Mouse (Mus musculus): ENCODE results near the gene Jpt2.
A peak's percentile ranks its signal among the peaks of the same experiment; 100 is the strongest.
"Not testable (repeated sequence)": the region's sequence is repeated elsewhere in the genome, so short reads cannot be mapped to it uniquely, and the experiment has no call there.

Jpt2 gene

GRCm38 (mm10) chr17:24960135-24960851 lies at the start of gene Jpt2:
Gene Jpt2 (minus strand): TSS chr17:24960689.
- DNase-seq (ENCODE audit: low spot score) = peak; percentile 98

DNA sequence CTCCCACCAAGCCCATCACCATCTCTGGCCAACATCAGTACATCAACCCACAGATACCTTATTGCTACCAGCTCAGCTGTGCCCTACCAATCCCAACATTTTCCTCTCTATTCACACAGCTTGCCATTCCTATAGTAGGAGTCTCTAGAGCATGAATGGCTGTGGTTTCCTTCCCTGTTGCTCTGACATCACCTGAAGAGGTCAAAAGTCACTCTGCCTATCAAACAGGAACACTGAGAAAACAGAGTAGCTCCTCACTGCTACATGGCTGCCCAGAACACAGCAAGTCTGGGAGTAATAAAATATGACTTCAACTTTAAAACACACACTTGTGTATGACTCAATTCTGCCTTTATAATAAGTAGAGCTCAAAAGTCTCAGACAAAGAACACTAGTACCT lies 47.0 kb upstream of the Jpt2 start:
- no peak for DNase-seq (ENCODE audit: low spot score)

- no peak for DNase-seq (ENCODE audit: low spot score)
These were observed 44.6 kb upstream of the Jpt2 start for GRCm38 (mm10) chr17:25005102-25005501.

DNA sequence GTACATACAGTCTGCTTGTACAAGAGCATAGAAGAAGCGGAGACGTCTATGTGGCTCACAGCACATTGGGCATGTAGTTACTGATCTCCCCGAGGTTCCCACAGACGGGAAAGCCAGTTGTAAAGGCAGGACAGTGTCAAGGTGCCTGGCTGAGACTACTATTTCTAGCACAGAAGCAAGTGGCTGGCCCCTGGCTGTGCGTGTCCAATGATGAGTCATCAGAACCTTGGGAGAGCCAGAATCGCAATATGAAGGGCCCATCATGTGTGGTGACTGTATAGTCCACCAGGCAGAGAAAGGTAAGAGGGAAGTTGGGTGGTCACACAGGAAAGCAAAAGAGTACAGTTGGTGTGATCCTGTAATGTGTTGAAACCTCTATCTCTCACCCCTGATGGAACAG lies 34.2 kb upstream of the Jpt2 start:
- no peak for DNase-seq (ENCODE audit: low spot score)

- DNase-seq (ENCODE audit: low spot score) = no peak
These were observed 26.7 kb upstream of the Jpt2 start for GRCm38 (mm10) chr17:24987221-24987620.

- no peak for DNase-seq (ENCODE audit: low spot score)
These were observed 595 bp upstream of the Jpt2 start for GRCm38 (mm10) chr17:24960852-24961715.

DNA sequence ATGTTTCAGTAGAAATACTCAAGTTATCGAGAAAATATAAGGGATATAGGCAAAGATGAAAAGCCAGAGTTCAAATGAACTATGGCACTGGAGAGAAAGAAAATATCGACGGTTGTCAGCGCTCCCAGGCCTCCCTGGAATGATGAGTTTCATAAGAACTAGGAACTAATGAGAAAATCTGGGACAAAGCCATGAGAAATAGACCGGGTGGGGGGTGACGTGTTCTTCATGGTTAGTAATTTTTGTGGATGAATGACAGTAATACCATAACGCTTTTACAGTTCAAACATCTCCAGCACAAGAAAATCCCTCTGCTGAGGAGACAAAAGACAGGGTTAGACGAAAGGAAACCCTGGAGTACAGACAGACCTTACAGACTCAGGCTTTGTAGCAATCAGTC lies 1.1 kb downstream of the Jpt2 start:
- DNase-seq (ENCODE audit: low spot score) = no peak

GRCm38 (mm10) chr17:24953291-24953690 lies 7.2 kb downstream of the Jpt2 start:
- no peak for DNase-seq (ENCODE audit: low spot score)

GRCm38 (mm10) chr17:24950671-24951070 lies 9.8 kb downstream of the Jpt2 start:
- no peak for DNase-seq (ENCODE audit: low spot score)

- no peak for DNase-seq (ENCODE audit: low spot score)
These were observed 12.3 kb downstream of the Jpt2 start for GRCm38 (mm10) chr17:24948204-24948603.

DNA sequence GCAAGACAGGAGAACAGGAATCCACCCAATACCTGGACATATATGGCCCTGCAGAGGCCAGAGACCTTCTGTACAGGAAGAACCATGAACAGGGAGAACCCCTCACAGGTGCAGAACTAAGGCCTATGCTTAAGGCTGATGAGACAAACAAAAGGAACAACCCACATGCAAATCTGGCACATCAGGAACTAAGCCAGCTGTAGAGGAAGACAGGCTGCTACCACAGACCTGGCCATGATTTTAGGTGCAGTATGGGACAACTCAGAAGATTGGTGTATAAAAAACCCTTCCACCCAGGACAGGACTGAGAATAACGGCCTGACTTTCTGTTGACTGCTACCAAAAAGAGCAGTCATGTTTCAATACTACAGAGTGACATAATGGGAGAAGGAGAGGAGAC lies 16.9 kb downstream of the Jpt2 start:
- not testable (repeated sequence) for DNase-seq (ENCODE audit: low spot score)

- peak; percentile 16 for DNase-seq (ENCODE audit: low spot score)
These were observed 17.5 kb downstream of the Jpt2 start for GRCm38 (mm10) chr17:24943036-24943435.

DNA sequence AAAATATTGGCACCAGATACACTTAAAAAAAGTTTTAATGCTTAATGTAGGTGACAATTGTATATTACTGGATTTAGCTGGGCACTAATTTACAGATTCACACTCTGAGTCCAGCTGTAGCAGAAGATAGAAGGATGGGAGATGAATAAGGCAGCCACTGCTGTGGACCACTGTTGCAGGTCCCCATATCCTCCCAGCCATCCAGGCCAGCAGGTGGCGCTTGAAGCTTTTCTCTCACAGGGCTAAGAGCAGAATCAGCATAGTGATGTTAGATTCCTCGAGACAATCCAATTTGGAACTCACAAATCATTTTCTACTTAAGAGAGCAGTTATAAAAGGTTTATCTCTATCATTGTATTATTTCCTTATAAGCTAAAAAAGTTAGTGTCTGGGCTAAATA lies 18.0 kb downstream of the Jpt2 start:
- DNase-seq (ENCODE audit: low spot score) = peak; percentile 61

- DNase-seq (ENCODE audit: low spot score) = no peak
These were observed 23.2 kb downstream of the Jpt2 start for GRCm38 (mm10) chr17:24937266-24937665.

DNA sequence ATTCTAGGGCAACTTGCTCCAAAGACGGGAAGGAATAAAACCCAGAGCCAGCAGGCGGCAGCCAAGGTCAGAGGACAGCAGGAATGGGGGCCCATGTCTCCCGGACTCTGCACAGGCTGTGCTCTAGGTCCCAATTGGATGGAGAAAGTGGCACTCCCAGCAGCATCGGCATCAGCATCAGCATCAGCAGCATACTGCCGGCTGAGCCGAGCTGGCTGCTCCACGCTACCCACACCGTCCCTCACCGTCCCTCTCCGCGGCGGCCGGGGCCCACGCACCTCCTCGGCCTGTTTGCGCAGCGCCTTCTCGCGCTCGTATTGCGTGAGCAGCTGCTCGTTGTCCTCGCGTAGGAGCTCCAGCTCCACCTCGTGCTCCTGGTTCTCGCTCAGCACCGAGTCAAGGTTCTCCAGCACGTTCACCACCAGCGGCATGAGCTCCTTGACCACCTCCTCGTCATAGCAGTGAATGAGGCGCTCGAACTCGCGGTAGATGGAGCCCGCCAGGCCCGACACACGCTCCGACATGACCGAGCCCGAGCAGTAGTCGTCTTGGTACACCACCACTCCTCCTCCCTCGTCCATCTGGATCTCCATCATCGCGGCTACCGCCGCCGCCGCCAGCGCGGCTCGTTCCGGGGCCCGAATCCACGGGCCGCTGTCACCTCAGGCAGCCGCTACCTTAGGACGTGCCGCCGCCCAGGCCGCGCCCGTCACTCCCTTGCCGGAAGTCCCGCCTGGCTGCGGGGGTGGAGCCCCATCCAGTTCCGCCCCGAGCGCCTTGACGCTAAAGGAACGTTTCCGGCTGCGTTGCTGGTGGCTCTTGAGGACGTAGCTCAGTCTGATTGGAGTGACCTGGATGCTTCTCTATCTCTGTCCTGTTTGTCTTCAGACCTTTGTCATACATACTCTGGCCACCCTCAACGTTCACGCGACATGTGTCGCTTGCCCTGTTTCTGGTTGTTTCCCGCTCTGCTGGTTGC lies 23.9 kb downstream of the Jpt2 start, which contains the start of gene Mapk8ip3:
Gene Mapk8ip3 (minus strand): TSS at position 719 of the 979 bp plus-strand sequence.
- peak; percentile 96 for DNase-seq (ENCODE audit: low spot score)

GRCm38 (mm10) chr17:24935666-24936065 lies 24.8 kb downstream of the Jpt2 start:
- no peak for DNase-seq (ENCODE audit: low spot score)

GRCm38 (mm10) chr17:24934926-24935325 lies 25.6 kb downstream of the Jpt2 start:
- no peak for DNase-seq (ENCODE audit: low spot score)

GRCm38 (mm10) chr17:24933163-24933562 lies 27.3 kb downstream of the Jpt2 start:
- no peak for DNase-seq (ENCODE audit: low spot score)

- DNase-seq (ENCODE audit: low spot score) = no peak
These were observed 28.1 kb downstream of the Jpt2 start for GRCm38 (mm10) chr17:24932431-24932830.

- DNase-seq (ENCODE audit: low spot score) = no peak
These were observed 31.0 kb downstream of the Jpt2 start for GRCm38 (mm10) chr17:24929506-24929905.

DNA sequence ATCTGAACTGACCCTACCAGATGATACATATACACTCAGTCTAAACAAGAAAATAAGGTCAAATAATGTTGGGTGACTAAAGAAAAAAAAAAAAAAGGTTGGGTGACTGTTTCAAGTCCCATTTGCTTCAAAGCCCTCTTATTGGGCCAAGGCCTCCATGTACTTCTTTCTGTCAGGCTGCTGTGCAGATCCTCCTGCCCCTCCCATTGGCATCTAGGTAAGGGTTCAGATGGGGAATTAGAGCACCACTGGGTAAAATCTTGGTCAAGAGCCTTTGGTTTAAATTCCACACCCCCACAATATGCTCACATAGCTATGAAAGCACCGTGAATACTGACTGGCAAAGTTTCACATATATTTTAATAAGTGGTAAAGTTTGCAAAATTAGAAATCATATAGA lies 37.2 kb downstream of the Jpt2 start:
- no peak for DNase-seq (ENCODE audit: low spot score)

DNA sequence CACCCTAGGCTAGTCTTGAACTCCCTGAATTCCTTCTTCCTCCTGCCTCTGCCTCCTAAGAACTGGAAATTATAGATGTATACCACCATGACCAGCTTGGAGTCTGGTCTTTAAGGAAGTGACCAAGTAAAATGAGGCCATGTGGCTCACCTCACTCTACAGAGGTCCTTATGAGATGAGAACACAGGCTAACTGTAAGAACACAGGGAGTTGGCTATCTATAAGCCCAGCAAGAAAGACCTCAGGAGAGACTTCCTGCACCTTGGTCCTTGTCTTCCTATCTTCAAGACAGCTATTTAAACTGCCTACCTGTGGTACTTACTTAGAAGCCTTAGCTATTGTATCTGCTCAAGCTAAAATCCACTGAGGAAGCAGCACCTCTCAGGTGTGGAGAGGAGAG lies 46.5 kb downstream of the Jpt2 start:
- DNase-seq (ENCODE audit: low spot score) = no peak

All from layer of hippocampus, adult 11-12 months (tissue).